9 mouse cellular contexts compared by ENCODE assay signal in genomic region chr17:8807345-8807744, GRCm38 (mm10).
DNase-seq lines count a peak whose midpoint lies in the region; ATAC-seq and TF ChIP-seq lines count a peak whose summit lies in the region.
"Had no signal": no experiment of that assay in that cellular context is flagged by ENCODE, and none has a peak within 500 bp of the region (broad histone marks: within the 10 kb centered on the region; RNA-seq: fewer than 3 reads in every experiment).

No protein-coding gene starts in this region.

- H3K36me3 ChIP-seq in hindbrain, embryonic 11.5 days (ENCODE audit: control insufficient read depth, insufficient read depth, low read length), result no peaks in the 10 kb centered on the region
- H3K36me3 ChIP-seq in hindbrain, embryonic 13.5 days, result no peaks in the 10 kb centered on the region
- H3K36me3 ChIP-seq in limb, embryonic 10.5 days, result no peaks in the 10 kb centered on the region
- no peaks in the 10 kb centered on the region for H3K36me3 ChIP-seq in intestine, embryonic 16.5 days (ENCODE audit: control insufficient read depth, insufficient read depth, low read length)
- H3K36me3 ChIP-seq: limb, embryonic 15.5 days had no signal

- TF ChIP-seq CTCF in bone marrow, adult 2 months (IDR thresholded peaks at IDR 0.05; ENCODE audit: control insufficient read depth, insufficient read depth, low read length), result peak; percentile 51

- no peak overlapping the region for H3K4me2 ChIP-seq in hindbrain, embryonic 11.5 days (replicated peaks; ENCODE audit: low read depth, low read length)
- H3K4me2 ChIP-seq in hindbrain, embryonic 13.5 days, result no peak overlapping the region
- no peak overlapping the region for H3K4me2 ChIP-seq in intestine, embryonic 16.5 days (ENCODE audit: low read depth, low read length)
- H3K4me2 ChIP-seq: limb, embryonic 15.5 days had no signal

- peak; percentile 74 for DNase-seq in hindbrain, embryonic 11.5 days (ENCODE audit: low spot score)
- peak; percentile 13 for DNase-seq in CD4-positive helper T cell, adult 2 months (ENCODE audit: low read depth, low spot score)
- DNase-seq in limb, embryonic 10.5 days (ENCODE audit: low spot score), result peak; percentile 57
- DNase-seq in left cerebral cortex, adult 11 months (ENCODE audit: low spot score), result no peak
- DNase-seq in layer of hippocampus, postnatal 36 days, result no peak

- peaks cover 6% of the 10 kb centered on the region for H3K4me1 ChIP-seq in hindbrain, embryonic 11.5 days (replicated peaks; ENCODE audit: control insufficient read depth, insufficient read depth, low read length)
- peaks cover 72% of the 10 kb centered on the region for H3K4me1 ChIP-seq in hindbrain, embryonic 13.5 days (replicated peaks)
- H3K4me1 ChIP-seq in bone marrow, adult 2 months (ENCODE audit: control insufficient read depth, insufficient read depth, low read length), result no peaks in the 10 kb centered on the region
- H3K4me1 ChIP-seq in limb, embryonic 10.5 days, result peaks cover 28% of the 10 kb centered on the region
- peaks cover 5% of the 10 kb centered on the region for H3K4me1 ChIP-seq in intestine, embryonic 16.5 days (ENCODE audit: control insufficient read depth, insufficient read depth, low read length)

- no peak for TF ChIP-seq POLR2A in bone marrow, adult 2 months (IDR thresholded peaks at IDR 0.05; ENCODE audit: borderline replicate concordance, control insufficient read depth, low read depth, low read length)

- no peak overlapping the region for H3K4me3 ChIP-seq in hindbrain, embryonic 11.5 days (ENCODE audit: low read depth, low read length)
- no peak overlapping the region for H3K4me3 ChIP-seq in hindbrain, embryonic 13.5 days
- no peak overlapping the region for H3K4me3 ChIP-seq in bone marrow, adult 2 months (replicated peaks; ENCODE audit: control insufficient read depth, low read depth, low read length)
- H3K4me3 ChIP-seq in limb, embryonic 10.5 days, result no peak overlapping the region
- H3K4me3 ChIP-seq in intestine, embryonic 16.5 days (ENCODE audit: low read length), result no peak overlapping the region
- H3K4me3 ChIP-seq: limb, embryonic 15.5 days had no signal

- no peak overlapping the region for H3K27ac ChIP-seq in hindbrain, embryonic 11.5 days (ENCODE audit: low read depth, low read length)
- no peak overlapping the region for H3K27ac ChIP-seq in hindbrain, embryonic 13.5 days
- H3K27ac ChIP-seq in bone marrow, adult 2 months (ENCODE audit: control insufficient read depth, insufficient read depth, low read depth, low read length, poor library complexity), result no peak overlapping the region
- H3K27ac ChIP-seq in limb, embryonic 10.5 days, result no peak overlapping the region
- H3K27ac ChIP-seq in intestine, embryonic 16.5 days (ENCODE audit: low read length), result no peak overlapping the region
- H3K27ac ChIP-seq: limb, embryonic 15.5 days had no signal

- no peaks in the 10 kb centered on the region for H3K9me3 ChIP-seq in hindbrain, embryonic 11.5 days (ENCODE audit: control insufficient read depth, low read length)
- no peaks in the 10 kb centered on the region for H3K9me3 ChIP-seq in hindbrain, embryonic 13.5 days
- no peaks in the 10 kb centered on the region for H3K9me3 ChIP-seq in limb, embryonic 10.5 days (replicated peaks)
- no peaks in the 10 kb centered on the region for H3K9me3 ChIP-seq in intestine, embryonic 16.5 days (ENCODE audit: control insufficient read depth, low read length)
- H3K9me3 ChIP-seq: limb, embryonic 15.5 days had no signal

- no peak overlapping the region for H3K9ac ChIP-seq in hindbrain, embryonic 11.5 days (ENCODE audit: low read depth, low read length)
- H3K9ac ChIP-seq in hindbrain, embryonic 13.5 days, result no peak overlapping the region
- no peak overlapping the region for H3K9ac ChIP-seq in intestine, embryonic 16.5 days (ENCODE audit: low read depth, low read length)
- H3K9ac ChIP-seq: limb, embryonic 15.5 days had no signal

- peak; percentile 6; the same call in 1 of the 2 replicates for ATAC-seq in hindbrain, embryonic 11.5 days (ENCODE audit: low FRiP score)
- ATAC-seq in hindbrain, embryonic 13.5 days (ENCODE audit: low FRiP score), result no peak
- no peak for ATAC-seq in intestine, embryonic 16.5 days

- 41% methylated on average over 3 of the region's 3 CpGs for WGBS in hindbrain, embryonic 11.5 days
- 51% methylated on average over 3 of the region's 3 CpGs for WGBS in hindbrain, embryonic 13.5 days
- WGBS in bone marrow, adult 2 months, result 48% methylated on average over 3 of the region's 3 CpGs
- WGBS in limb, embryonic 10.5 days, result 43% methylated on average over 3 of the region's 3 CpGs
- WGBS in intestine, embryonic 16.5 days, result 47% methylated on average over 3 of the region's 3 CpGs

- peaks cover 5% of the 10 kb centered on the region; the same call in 1 of the 2 replicates for H3K27me3 ChIP-seq in hindbrain, embryonic 11.5 days (ENCODE audit: control insufficient read depth, insufficient read depth, low read length)
- H3K27me3 ChIP-seq in hindbrain, embryonic 13.5 days, result no peaks in the 10 kb centered on the region
- H3K27me3 ChIP-seq in limb, embryonic 10.5 days (ENCODE audit: low read depth, poor library complexity, severe bottlenecking), result peaks cover 53% of the 10 kb centered on the region
- peaks cover 25% of the 10 kb centered on the region for H3K27me3 ChIP-seq in intestine, embryonic 16.5 days (replicated peaks; ENCODE audit: control insufficient read depth, insufficient read depth, low read length)

Comparison
In these comparisons a context has a peak if more than half of its experiments do, and no peak if none do; other contexts are left out.
1. DNase-seq: peak in hindbrain, embryonic 11.5 days (single experiment), CD4-positive helper T cell, adult 2 months (single experiment) and limb, embryonic 10.5 days (single experiment); none in left cerebral cortex, adult 11 months (single experiment) and layer of hippocampus, postnatal 36 days (0 of 2).